Mouse (Mus musculus) thymus, postnatal 25 days (tissue): ENCODE data around the gene Sec1.
"Not testable (repeated sequence)": the region's sequence is repeated elsewhere in the genome, so short reads cannot be mapped to it uniquely, and the experiment has no call there.

Experiments
- DNase-seq: peaks from one replicate; pipeline ENCODE4 v3.0.0; 2022

Sec1 gene

DNA sequence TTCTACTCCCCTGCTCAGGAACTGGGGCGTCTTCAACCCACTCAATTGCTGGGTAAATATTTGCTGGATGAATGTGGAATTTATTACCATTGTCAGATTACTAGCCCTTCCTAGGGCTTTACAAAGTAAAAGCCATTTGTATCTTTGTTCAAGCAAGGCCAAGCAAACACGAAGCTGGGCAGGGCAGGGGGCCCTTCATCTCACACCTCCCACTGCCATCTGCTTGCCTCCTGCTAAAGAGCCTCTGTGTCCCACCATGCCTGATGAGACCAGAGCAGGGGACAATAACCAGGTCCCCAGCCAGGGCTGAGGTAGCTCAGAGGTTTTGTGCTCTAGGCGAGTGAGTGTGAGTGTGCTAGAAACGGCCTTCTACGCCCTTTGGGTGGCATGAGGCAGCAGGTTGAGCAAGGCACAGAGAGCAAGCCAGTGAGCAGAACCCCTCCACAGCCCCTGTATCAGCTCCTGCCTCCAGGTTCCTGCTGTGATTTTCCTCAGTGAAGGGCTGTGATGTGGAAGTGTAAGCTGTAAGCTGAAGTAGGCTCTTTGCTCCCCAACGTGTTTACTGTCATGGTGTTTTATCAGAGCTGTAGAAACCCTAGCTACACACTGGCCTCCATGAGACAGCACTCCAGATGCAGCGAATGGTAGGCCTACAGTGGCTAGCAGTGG is 16.4 kb downstream of the Sec1 start:
- DNase-seq = no peak

DNA sequence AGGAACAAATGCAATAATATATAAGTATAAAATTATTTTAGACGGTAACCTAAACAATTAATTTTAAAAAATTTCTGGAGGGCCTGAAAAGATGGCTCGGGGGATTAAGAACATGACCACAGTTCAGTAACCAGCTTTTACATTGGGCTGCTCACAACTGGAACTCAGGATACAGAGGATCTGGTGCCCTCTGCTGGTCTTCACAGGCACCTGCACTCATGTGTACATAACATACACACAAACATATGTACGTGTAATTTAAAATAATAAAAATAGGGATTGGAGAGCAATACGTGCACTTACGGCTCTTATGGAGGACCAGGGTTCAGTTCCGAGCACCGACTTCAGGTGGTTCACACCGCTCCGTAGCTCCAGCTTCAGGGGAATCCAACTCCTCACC is 25.3 kb downstream of the Sec1 start:
- DNase-seq = no peak

DNA sequence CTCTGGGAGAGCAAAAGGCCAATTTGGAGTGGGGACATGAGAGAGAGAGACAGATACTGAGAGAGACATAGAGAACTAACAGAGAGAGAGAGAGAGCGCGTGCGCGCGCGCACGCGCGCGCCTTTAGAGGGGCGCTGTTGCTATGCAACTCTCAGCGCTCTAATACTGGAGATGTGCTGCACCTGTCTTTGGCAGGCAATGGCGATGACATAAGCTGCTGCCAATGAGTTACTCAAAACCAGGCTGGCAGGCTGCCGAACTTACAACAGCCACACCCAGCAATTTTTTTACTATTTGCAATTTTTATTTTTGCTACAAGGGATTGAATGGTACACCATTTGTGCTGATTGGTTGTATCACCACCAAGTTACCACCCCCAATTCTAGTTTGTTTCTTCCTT is 26.4 kb downstream of the Sec1 start:
- no peak for DNase-seq

DNA sequence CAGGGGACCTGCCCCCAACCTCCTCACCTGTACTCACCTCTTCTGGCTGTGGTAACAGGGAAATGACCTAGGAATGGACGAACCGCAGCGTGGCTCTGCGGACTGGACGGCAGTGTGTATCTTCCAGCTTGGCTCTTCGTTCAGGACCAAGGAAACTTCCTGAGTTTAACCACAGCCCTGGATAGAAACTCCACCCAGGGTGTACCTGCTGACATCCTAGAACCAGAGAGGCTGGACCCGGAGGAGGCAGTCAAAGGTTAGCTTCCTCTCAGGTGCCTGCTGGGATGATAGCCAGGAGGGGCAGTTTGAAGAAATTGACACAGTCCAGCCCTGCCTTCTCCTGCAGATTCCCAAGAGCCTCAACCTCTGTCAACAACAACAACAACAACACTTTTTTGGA is 28.0 kb downstream of the Sec1 start, which contains the start of gene Fut2:
Gene Fut2, minus strand, starts transcription at position 234 of the 400 bp plus-strand sequence.
- DNase-seq = no peak

DNA sequence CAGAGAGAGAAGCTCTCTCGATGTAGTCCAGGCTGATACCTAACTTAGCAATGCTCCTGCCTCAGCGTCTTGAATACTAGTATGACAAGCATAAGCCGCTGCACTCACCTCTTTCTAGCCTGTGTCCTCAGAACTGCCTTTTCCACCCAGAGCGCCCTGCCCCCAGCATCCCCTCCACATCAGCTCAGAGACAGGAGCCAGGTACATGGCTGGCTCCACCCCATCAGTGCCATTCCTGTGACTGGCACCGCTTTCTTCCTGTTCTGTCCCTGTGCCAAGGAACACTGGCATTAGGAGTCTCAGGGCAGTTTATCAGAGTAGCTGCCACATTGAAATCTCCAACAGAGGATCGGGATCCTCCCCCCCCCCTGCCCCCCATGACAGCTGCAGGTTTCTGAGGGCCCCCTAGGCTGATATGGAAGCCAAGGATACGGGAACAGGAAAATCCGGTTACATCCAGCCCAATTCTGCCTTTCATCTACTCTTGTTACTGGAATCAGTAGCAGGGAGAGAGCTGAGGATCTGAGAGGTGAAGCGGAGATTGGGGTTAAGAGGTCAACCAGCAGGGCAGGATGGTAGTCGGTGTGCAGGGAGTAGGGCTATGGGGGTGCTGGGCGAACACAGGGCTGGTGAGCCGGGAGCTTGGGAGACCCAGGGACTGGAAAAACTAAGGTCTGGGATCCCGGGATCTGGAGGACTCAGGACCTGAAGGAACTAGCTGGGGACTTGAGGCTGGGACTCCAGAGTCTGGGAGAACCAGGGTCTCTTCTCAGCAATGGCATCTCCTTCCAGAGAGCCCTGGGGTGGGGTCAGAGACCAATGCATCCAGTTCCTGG is 28.7 kb downstream of the Sec1 start:
- no peak for DNase-seq

DNA sequence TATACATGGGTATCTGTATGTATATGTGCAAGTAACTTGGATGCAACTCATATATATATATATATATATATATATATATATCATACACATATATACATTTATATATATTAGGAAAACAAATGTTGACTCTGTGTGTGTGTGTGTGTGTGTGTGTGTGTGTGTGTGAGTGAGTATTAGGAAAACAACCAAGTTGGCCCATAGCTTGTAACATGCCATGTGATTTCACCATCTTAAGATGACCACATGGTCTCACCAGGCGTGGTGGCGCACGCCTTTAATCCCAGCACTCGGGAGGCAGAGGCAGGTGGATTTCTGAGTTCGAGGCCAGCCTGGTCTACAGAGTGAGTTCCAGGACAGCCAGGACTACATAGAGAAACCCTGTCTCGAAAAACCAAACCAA is 32.5 kb downstream of the Sec1 start:
- not testable (repeated sequence) for DNase-seq

DNA sequence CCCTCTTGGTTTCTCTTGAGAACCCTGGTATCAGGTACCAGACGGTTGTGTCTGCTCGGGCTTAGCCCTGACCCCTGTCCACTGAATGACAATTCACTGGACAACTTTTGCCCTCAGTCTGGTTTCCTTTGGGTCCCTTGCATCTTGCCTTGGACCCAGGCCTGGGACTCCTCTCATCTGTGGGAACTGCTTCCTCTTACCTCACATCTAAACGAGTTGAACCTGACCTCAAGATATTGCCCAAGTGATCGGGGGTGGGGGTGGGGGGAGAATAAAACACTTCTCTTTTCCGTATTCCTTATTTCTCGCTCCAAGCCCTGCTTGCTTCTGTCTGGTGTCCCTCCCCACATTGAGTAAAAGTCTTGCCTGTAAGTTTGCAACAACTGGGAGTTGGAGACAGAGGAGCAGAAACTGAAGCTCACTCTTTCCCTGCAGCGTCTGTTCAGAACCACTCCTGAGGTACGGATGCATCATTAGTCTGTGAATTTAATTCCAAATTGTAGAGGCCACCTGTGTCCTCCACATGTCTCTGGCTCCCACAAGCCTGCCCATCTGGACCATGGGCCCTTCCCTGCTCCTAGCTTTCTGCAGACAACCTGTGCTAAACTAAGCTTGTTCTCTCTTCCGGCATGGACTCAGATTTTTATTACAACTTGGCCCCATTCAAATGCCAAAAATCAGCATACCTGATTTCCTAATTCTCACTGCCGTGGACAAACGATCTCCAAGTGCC is 33.3 kb downstream of the Sec1 start:
- no peak for DNase-seq

DNA sequence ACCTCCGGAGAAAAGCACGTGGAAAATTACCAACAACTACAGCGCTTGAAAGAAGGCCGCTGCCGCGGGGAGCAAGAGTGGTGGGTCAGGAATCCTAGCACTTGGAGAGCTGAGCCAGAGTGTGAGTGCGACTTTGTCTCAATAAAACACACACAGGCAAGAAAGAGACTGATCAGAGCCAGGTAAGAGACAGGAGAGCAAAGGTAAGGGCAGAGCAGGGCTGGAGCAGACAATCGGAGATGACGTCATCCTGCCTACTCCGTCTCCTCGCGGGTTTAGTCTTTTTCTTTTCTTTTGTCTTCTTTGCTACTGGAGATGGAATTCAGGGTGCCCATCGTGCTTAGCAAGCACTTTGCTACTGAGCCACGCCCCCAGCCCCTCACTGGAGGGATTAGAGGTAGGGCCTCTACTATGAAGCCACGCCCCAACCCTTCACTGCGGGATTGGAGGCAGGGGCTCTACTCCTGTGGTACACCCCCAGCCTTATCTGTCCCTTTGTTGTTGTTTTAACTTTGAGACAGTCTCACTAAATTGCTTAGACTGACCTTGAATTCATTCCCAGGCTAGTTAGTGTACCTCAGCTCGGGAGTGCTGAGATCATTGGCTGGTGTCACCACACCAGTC is 39.7 kb downstream of the Sec1 start:
- DNase-seq = no peak

DNA sequence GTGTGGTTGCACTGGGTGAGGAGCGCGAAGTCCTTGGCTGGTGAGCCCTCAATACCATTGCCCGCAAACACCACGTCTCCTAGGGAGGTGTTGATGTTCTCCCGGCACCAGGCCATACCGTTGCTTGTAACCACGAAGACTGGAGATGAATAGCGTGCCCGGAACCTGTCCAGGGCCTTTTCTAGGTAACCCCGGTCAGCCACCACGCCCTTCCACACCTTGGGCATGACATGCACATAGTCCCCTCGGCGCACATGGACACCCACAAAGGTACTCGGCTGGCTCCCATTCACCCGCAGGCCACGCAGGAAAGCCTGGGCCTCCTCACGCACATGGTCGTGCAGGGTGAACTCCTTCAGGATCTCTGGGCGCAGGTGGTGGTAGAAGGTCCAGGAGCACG is 43.7 kb downstream of the Sec1 start:
- not testable (repeated sequence) for DNase-seq

DNA sequence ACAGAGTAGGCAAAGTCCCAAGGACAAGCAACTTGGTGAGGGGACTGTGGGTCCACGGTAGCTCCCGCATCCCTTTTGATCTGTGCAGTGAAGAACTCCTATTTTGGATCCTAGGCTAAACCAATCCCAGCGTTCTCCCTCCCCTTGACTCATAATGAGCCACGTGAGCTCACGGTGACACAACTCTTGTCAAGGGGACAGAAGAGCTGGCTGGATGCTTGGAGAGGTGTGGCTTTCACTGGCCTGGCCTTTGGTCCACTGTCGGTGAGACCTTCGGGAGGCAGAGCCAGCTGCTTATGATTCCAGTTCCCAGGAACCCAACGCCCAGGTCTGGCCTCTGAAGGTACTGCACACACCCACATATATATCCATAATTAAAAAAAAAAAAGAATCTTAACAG is 44.9 kb downstream of the Sec1 start:
- no peak for DNase-seq

DNA sequence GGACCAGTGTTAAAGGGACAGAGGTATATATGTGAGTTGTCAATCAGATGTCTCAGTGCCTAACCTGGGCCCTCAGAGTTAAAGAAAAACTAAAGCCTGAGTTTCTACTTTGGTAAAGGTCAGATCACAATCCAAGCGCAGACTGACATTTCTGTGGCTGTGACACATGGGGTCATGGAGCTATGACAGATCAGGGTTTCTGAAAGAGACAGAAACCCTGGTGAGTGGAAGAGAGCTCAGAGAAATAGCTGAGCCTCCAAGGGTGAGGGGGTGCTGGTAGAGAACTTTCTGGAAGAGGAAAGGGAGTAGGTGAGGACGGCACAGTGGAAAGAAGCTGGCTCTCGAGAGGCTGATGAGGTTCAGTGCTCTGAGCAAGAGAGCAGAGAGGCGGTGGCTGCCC is 47.5 kb downstream of the Sec1 start:
- no peak for DNase-seq

DNA sequence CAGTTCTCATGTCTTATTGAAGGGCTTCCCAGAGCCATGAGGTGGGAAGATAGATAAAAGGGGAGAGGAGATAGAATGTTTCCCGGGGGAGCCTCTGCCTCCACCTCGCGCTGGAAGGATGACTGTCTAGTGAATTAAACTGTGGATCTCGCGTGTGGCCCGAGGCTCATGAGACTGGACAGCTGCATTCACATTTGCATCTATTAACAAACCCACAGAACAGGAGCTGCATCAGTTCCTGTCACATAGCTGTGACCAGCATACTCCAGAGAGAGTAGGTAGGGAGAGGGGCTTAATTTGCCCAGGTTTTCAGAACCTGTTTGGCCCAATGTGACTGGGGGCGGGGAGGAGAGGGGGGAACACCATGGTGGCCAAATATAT is 48.6 kb downstream of the Sec1 start:
- no peak for DNase-seq

DNA sequence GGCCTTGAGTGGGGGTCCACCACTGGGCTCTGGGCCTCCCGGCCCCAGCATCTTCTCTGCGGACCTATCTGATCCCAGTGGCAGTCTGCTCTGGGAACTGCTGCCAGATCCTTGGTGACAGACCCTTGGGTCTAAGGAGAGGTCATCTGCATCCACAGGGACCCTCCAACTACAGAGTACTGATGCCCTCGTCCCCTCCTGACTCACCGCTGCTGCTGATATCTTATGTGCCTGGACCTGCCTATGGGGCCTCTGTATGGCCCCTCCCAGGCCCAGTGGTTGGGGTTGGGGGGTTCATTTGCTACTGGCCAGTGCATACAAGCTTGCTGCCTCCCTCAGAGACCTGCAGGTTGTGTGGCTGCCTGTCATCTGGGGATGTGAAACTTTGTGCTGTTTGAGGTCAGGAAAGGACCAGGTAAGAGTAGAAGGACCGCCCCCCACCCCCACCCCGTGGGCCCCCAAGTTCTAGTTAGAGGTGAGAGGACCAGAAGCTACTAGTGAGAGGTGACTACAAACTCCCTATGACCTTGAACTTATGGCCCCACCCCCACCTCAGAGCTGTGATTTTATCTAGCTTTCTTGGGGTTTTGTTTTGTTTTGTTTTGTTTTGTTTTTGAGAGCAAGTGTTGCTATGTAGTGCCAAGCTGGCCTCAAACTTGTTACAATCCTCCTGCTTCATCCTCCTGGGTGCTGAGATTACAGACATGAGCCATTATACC is 49.2 kb downstream of the Sec1 start:
- no peak for DNase-seq

DNA sequence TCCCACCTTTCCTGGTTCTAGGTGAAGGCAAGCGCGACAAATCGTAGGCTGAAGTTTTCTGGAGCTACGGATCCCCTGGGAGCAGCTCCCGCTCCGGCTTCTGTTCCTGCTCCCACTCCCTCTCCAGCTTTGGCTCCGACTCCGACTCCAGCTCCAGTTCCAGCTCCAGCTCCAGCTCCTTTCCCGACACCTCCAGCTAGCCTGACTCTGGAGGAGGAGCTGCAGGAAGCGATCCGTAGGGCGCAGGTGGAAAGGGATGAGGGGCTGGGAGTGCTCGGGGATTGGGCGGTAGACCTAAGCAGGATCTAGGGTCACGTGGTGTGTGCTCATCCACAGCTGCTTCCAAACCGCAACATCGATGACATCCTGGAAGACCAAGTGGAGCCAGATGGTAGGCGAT is 50.0 kb downstream of the Sec1 start:
- no peak for DNase-seq

DNA sequence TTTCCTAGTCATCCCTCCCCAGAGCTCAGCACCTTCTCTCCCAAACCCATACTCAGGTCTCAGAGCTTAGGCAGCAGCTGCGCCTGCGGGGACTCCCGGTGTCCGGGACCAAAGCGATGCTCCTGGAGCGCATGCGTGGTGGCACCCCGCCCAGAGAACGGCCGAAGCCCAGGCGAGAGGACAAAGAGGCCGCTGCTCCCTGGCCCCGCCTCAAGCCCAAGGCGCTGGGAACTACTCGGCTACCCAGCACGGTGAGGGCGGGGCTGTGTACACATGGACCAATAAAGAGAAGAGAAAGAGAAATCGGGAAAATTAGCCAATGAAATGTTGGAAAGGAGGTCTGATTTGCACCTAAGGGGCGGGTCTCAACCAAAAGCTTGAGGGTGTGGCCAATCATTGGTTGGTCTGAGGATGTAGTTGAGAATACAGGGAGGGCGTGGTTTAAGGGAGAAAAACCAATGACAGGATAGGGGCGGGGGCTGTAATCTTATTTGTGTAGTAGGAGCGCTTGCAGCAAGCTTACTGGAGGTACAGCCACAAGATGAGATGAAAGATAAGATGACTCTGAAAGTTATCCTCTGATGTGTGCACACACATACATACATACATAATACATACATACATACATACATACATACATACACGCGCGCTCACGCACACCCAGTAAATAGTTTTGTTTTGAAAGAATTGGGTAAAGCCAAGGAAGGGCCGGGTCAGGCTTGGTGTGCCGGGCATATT is 50.6 kb downstream of the Sec1 start:
- peak; percentile 82 for DNase-seq

DNA sequence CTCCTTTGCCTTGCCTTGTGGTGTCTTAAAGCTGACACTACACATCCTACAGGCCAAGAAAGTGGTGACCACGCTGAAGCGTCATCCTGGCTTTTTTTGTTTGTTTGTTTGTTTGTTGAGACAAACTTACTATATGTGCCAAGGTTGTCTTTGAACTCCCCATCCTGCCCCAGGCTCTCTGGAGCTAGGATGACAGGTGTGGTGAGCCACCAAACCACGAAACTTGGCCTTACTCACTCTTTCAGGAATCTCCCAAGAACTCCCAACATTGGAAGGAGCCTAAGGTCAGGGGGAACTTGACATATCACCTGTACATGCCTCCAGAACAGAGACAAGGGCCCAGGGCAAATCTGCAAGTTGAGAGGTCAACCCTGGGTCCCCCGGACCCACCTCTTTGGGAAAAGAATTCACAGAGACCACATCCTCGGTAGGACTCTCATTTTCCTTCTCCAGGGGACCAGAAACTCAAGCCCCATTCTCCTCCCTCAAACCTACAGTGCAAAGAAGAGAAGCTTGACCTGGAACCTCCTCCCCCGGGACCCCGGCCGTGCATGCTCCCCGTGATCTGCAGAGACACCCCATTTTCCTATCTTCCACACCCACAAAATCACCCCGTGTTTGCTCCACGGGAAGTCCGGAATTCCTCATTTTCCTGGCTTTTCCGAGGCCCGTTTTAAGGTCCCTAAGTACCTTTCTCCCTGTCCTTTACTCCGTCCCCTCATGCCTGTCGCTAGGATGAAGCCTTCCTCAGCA is 51.5 kb downstream of the Sec1 start:
- no peak for DNase-seq

DNA sequence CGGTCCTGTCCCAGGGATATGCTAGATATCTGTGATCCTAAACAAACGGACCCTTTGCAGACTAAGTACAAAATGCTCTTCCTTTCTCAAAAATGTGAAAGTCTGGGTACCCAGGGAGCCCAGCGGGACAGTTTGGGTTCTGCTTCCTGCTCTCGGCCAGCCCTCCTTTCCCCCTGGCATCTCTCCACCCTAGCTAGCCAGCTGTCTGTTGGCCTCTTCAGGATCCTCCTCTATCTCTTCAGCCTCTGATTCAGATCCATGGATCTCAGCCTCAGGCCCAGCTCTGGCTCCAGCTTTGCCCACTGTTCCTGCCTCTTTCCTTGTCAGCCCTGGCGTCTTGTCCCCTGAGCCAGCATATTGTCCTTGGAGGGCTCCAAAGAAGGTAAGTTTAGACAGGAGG is 52.1 kb downstream of the Sec1 start:
- no peak for DNase-seq

DNA sequence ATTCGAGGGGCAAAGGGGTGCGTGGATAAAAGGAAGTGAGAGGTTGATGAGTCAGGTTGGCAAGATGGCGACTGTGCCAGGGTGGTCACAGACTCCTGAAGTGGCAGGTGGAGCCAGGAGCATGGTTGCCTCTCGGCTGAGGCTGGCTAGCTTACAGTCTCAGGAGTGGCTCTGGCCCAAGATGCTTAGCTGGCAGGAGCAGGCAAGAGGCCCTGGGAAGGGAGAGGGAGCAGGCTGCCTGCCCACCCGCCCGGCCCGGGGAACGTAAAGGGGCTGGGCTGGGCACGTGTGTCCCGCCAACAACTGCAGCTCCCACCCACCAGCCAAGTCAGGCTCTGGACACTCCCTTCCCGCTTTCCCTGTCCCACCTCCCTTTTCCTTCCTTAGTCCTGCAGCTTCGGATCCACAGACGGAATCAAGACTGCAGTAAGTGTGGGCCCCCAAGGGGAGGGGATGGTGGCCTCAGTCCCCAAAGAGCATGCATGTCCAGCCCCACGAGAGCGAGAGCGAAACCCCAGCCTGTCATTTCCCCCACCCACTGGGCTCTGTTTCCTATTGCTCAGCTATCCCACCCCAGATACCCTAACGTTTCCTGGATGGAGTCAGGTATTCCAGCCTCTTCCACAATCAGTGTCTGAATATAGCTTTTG is 52.7 kb downstream of the Sec1 start:
- no peak for DNase-seq

DNA sequence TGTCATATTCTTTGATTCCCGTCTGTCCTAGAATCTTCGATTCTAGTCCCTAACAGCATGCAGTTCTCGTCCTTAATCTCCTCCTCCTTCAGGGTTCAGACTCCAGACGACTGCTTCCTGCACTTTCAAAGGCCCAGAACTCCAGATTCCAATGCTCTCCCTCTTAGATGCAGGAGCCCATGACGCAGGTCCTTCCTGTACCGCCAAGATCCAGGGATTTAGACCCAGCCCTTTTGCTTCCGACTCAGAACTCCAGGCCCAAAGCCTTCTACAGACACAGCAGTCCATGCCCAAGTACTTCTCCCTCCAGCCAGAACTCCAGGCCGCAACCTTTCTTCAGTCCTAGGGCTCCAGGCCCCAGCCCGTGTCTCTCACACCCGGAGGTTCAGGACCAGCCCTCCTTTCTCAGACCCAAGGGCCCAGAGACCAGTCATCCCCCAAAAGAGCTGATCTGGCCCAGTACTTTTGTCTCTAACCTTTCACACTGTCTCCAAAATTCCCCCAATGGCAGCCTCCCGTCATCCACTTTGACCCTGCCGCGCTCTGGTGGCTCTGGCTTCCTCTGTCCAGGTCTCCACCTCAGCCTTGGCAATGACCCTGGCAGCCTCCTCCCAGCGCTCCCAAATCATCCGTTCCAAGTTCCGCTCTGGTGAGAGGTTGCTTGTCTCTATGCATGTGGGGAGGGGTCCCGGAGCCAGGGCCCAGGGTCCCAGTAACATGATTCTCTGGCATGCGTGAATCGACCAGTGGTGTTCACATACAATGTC is 53.8 kb downstream of the Sec1 start:
- DNase-seq = no peak

DNA sequence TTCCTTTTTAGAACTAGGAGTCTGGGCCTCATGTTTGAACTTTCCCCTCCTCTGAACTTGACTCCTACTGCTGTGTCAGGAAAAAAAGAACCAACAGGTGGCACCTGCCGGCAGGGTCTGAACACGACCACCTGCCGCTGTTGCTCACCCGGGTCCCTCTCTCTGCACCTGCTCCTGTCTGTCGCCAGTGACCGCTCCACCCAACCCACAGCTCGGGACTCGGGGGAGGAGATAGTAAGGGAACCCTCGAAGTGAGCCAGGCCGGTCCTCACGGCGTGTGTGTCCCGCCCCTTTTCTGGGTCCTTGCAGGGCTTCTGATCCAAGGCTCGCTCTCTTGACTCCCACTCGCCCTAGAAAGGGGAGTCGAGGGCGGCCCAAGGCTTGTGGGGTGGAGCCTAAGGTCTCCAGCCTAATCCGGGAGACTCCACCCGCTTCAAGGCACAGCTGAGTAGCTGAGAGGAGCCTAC is 54.6 kb downstream of the Sec1 start, which contains the start of gene Mamstr:
Gene Mamstr, plus strand, starts transcription at position 417 of the 467 bp plus-strand sequence.
- no peak for DNase-seq
